Mouse (Mus musculus) left cerebral cortex, postnatal 36 days (tissue): ENCODE measurements around the gene Krtap9-3. TPM values are rescaled to one million over a fixed set of nuclear protein-coding genes. Genes with fewer than 3 reads are reported as not detected.
"Not testable (repeated sequence)": the region's sequence is repeated elsewhere in the genome, so short reads cannot be mapped to it uniquely, and the experiment has no call there.

Experiments used
- DNase-seq, 2 experiments: peaks; one replicate each; pipeline ENCODE4 v3.0.0; 2021 to 2022; ENCODE audit warnings: low spot score in 2 of 2, mixed read lengths in 1 of 2
- intact Hi-C: fragments of 180-260 bp; cut with DNase I; formaldehyde crosslinking; loops from one replicate; pipeline ENCODE4 v1.15.1; 2025
- total RNA-seq, 2 experiments: library from RNA; stranded (reverse); gene quantifications; 2 replicates each; pipeline ENCODE4 v1.2.3; 2021

Gene Krtap9-3
- total RNA-seq, result not detected

DNA sequence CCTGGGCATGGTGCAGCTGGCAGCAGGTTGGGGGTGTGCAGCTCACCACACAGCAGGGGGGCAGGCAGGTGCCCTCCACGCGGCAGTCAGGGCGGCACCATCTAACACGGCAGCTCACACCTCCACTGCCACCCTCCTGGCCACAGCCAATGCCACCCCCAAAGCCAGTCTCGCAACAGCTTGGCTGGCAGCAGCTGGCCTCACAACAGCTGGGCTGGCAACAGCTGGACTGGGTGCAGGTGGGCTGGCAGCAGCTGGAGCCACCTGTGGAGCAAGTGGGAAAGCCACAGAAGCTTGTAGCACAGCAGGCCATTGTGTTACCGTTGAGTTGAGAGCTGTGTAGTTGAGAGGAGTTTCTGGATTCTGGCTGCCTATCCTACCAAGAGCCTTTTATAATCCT is at the start of gene Krtap9-3:
Gene Krtap9-3 (minus strand): TSS at position 364 of the 400 bp plus-strand sequence.
- DNase-seq, intact Hi-C loops: not testable (repeated sequence)

DNA sequence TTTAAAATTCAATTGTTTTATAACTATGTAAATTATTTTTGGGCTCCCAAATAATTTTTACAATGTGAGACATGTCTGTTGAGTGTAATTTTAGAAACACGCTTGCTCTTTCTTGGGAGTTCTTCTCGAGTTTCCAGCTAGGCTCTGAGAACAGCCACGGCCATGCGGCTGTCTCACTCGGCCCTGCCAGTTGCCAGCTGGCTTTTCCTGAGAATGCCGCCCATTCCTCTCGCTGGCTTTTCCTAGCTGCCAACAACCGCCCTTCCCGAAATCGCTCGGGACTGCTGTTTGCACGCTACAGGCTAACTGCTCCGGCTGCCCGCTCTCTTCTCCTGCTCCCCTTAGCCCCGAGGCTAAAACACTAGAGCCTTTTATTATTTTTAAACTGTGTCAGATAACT is 48.5 kb upstream of the Krtap9-3 start:
- peak; percentile 16 to 40 for DNase-seq
- intact Hi-C loops, result no loop called here

GRCm38 (mm10) chr11:99644351-99644750 is 46.4 kb upstream of the Krtap9-3 start:
- DNase-seq, result no peak
- intact Hi-C loops, result no loop called here

DNA sequence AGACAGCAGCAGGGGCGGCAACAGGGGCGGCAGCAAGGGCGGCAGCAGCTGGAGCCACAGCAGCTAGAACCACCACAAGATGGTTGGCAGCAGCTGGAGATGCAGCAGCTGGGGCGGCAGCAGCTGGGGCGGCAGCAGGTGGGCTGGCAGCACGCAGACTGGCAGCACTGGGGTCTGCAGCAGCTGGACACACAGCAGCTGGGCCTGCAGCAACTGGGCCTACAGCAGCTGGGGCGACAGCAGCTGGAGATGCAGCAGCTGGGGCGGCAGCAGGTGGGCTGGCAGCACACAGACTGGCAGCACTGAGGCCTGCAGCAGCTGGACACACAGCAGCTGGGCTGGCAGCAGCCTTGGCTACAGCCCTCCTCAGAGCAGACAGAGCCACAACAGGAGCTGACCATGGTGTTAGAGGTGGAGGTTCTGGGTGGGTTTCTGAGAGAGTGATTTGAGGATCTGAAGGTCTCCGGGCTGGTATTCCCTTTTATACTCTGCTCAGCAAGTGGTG is 45.8 kb upstream of the Krtap9-3 start, which contains the start of gene Krtap4-7:
Gene Krtap4-7 (minus strand): TSS at position 455 of the 505 bp plus-strand sequence.
- intact Hi-C loops, result not testable (repeated sequence)

GRCm38 (mm10) chr11:99640926-99641325 is 43.0 kb upstream of the Krtap9-3 start:
- intact Hi-C loops, result no loop called here
- no peak for DNase-seq

More for the DNA sequence above, 45.8 kb upstream of the Krtap9-3 start, which contains the start of gene Krtap4-7:
- not testable (repeated sequence) for DNase-seq

DNA sequence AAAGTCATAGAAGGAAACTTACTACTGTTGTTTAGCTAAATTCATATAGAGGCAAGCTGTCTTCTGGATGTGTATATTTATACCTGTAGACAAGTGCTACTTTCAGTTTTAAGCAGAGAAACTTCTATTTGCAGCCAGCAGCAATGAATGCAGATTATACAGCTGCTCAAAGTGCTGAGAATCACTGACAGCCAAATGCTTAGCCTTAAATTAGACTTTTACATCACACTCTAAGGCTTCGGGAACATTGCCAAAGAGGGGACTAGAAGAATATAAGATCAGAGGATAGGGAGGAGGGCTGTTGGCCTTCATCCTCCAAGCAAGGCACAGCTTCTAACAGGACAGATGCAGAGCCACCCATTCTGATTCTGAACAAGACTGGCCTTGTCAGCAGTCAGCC is 39.2 kb upstream of the Krtap9-3 start:
- intact Hi-C loops, result no loop called here
- no peak for DNase-seq

DNA sequence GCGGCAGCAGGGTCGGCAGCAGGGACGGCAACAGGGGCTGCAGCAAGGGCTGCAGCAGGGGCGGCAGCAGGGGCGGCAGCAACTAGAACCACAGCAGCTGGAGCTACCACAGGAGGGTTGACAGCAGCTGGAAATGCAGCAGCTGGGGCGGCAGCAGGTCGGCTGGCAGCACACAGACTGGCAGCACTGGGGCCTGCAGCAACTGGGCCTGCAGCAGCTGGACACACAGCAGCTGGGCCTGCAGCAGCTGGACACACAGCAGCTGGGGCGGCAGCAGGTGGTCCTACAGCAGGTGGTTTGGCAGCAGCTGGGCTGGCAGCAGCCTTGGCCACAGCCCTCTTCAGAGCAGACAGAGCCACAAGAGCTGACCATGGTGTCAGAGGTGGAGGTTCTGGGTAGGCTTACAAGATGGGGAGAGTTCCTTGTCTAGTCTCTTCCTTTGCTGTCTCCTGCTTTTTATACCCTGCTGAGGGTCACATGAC is 36.8 kb upstream of the Krtap9-3 start, which contains the start of gene Krtap4-2:
Gene Krtap4-2 (minus strand): TSS at position 432 of the 482 bp plus-strand sequence.
- intact Hi-C loops, result loop anchor here (5.0 kb wide), 1 partner anchor 167 kb away; no protein-coding TSS in a partner anchor
- DNase-seq, result no peak

- DNase-seq, result peak in 1 of 2 experiments; percentile 12
- intact Hi-C loops, result loop anchor here (5.0 kb wide), 1 partner anchor 166 kb away; no protein-coding TSS in a partner anchor
These were observed 35.4 kb upstream of the Krtap9-3 start for GRCm38 (mm10) chr11:99633293-99633692.

- DNase-seq, result no peak
- intact Hi-C loops, result loop anchor here (5.0 kb wide), 1 partner anchor 164 kb away; no protein-coding TSS in a partner anchor
These were observed 33.0 kb upstream of the Krtap9-3 start for GRCm38 (mm10) chr11:99630890-99631289.

- DNase-seq, result no peak
- intact Hi-C loops, result no loop called here
These were observed 30.2 kb upstream of the Krtap9-3 start, which contains the start of gene Krtap4-1 for GRCm38 (mm10) chr11:99628138-99628537. TSS of gene Krtap4-1 (minus strand) at chr11:99628238.

DNA sequence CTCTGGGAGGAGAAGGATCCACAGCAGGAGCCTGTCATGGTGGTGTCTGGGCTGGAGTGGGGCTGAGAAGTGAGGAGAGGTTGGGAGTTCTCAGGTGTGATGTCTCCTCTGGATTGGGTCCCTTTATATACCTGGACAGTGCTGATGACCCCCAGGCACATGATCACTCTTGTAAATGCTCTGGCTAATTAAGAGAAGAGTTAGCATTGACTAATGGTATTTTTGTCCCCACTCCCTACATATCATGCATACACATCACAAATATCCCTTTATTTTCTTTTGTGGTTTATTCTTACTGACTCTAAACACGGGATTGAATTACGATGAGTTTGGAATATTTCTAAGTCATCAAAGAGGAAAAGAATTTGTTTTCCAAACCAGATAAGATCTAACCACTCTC is 22.4 kb upstream of the Krtap9-3 start, which contains the start of gene Gm11562:
Gene Gm11562 (minus strand): TSS at position 101 of the 400 bp plus-strand sequence.
- no peak for DNase-seq
- intact Hi-C loops, result no loop called here

- intact Hi-C loops, result no loop called here
- DNase-seq, result no peak
These were observed 17.0 kb upstream of the Krtap9-3 start, which contains the start of gene Krtap2-4 for GRCm38 (mm10) chr11:99614796-99615363. TSS of gene Krtap2-4 (minus strand) at chr11:99614846.

DNA sequence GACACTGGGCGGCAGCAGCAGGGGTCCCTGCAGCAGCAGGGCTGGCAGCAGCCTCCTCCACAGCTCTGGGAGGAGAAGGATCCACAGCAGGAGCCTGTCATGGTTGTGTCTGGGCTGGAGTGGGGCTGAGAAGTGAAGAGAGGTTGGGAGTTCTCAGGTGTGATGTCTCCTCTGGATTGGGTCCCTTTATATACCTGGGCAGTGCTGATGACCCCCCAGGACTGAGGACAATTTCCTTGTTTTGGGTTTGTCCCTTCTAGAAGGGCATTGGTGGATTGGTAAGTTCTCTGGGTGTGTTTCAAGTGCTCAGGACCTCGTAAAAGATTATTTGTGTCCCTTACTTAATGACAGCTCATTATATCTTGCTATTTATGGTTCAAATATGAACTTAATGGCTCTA is 12.2 kb upstream of the Krtap9-3 start, which contains the start of gene Gm11937:
Gene Gm11937 (minus strand): TSS at position 101 of the 400 bp plus-strand sequence.
- DNase-seq, intact Hi-C loops: not testable (repeated sequence)

DNA sequence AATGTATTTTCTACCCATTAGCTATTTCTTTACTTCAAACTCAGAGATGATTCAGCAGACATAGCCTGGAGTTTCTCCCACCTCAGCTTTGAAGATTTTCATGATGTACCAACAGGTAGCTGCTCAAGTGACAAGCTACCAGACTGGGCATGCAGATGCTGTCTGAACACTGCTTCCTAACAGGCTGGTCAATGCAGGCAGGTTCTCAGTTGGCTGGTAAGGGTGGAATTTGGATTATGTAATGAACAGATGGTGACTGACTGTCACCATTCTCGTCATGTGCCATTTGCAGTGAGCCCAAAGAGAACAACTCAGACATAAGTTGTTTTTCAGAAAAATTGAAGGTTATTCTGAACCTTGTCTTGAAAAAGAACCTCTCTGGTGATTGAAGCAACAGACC is 11.2 kb upstream of the Krtap9-3 start:
- intact Hi-C loops, result no loop called here
- peak; percentile 40 to 42 for DNase-seq

- intact Hi-C loops, DNase-seq: not testable (repeated sequence)
These were observed 5.3 kb upstream of the Krtap9-3 start, which contains the start of gene Gm11938 for GRCm38 (mm10) chr11:99603208-99603607. TSS of gene Gm11938 (minus strand) at chr11:99603308.

GRCm38 (mm10) chr11:99590981-99591380 is 6.9 kb downstream of the Krtap9-3 start, which contains the start of gene Krtap1-3:
TSS of gene Krtap1-3 (minus strand) at chr11:99591339.
- no peak for DNase-seq
- intact Hi-C loops, result no loop called here

DNA sequence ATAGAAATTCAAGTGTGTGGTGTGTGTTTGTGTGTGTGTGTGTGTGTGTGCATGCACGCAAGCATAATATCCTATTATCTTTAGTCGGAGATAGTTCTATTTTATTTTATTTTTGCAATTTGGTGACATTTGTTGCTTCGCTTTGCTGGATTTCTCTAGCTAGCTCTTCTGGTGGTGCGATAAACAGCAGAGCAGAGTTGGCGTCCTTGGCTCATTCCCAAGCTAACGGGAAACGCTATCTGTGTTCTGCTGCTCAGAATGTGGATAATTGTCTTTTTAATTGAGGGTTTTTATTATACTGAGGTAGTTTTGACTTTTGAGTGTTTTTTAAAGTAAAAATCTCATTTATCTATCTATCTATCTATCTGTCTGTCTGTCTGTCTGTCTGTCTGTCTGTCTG is 12.8 kb downstream of the Krtap9-3 start:
- DNase-seq, result no peak
- intact Hi-C loops, result no loop called here

DNA sequence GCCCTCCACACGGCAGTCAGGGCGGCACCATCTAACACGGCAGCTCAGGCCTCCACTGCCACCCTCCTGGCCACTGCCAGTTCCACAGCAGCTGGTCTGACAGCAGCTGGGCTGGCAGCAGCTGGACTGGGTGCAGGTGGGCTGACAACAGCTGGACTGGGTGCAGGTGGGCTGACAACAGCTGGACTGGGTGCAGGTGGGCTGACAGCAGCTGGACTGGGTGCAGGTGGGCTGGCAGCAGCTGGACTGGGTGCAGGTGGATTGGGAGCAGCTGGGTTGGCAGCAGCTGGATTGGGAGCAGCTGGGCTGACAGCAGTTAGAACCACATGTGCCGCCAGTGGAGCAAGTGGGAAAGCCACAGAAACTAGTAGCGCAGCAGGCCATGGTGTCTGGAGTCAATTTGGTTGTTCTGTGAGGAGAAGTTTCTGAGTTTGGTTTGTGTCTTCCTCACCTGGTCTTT is 14.6 kb downstream of the Krtap9-3 start, which contains the start of gene Krtap1-4:
Gene Krtap1-4 (minus strand): TSS at position 410 of the 460 bp plus-strand sequence.
- DNase-seq, result no peak
- intact Hi-C loops, result no loop called here

GRCm38 (mm10) chr11:99581564-99581963 is 16.3 kb downstream of the Krtap9-3 start:
- no peak for DNase-seq
- intact Hi-C loops, result no loop called here

DNA sequence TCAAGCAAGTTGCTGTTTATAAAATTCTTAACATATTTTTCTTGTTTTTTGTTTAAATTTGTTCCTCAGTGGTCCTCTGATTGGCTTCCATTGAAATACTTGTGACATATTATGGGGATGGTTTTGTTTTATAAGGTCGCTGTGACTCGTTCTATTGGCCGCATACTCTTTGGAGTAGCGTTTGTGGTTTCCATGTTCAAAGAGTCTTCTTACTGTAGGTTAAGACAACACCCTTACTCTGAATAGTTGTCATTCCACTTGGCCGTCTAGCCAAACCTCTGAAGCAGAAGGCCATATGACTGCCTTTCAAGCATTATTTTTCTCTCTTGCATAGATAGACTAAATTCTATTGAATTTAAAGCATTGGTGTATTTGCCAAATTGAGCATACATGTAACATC is 16.9 kb downstream of the Krtap9-3 start:
- DNase-seq, result no peak
- intact Hi-C loops, result no loop called here
